8 mouse cellular contexts compared by ENCODE assay signal in genomic region chr8:61223729-61224379, GRCm38 (mm10). TPM values are rescaled to one million over a fixed set of nuclear protein-coding genes. Genes with fewer than 3 reads are reported as not detected.
A peak's percentile ranks its signal among the peaks of the same experiment; 100 is the strongest.
DNase-seq lines count a peak whose midpoint lies in the region; ATAC-seq and TF ChIP-seq lines count a peak whose summit lies in the region.

Sh3rf1 (plus strand) TSS chr8:61223872.

- peaks cover 9% of the 10 kb centered on the region for H3K4me1 ChIP-seq in forebrain, embryonic 11.5 days (replicated peaks; ENCODE audit: control insufficient read depth, insufficient read depth, low read length)
- H3K4me1 ChIP-seq in heart, embryonic 15.5 days (replicated peaks) = peaks cover 22% of the 10 kb centered on the region
- peaks cover 9% of the 10 kb centered on the region; the same call in 1 of the 2 replicates for H3K4me1 ChIP-seq in liver, embryonic 15.5 days (replicated peaks)
- peaks cover 24% of the 10 kb centered on the region for H3K4me1 ChIP-seq in neural tube, embryonic 12.5 days
- H3K4me1 ChIP-seq in stomach, postnatal 0 days (replicated peaks; ENCODE audit: control insufficient read depth, insufficient read depth) = no peaks in the 10 kb centered on the region; the same call in 1 of the 2 replicates

- H3K4me2 ChIP-seq in forebrain, embryonic 11.5 days (ENCODE audit: low read depth, low read length, severe bottlenecking) = peak within 1 kb of the TSS; percentile 69
- H3K4me2 ChIP-seq in heart, embryonic 15.5 days = peak within 1 kb of the TSS; percentile 83
- H3K4me2 ChIP-seq in liver, embryonic 15.5 days = peak within 1 kb of the TSS; percentile 75
- H3K4me2 ChIP-seq in neural tube, embryonic 12.5 days (replicated peaks) = peak within 1 kb of the TSS; percentile 85
- H3K4me2 ChIP-seq in stomach, postnatal 0 days (replicated peaks; ENCODE audit: low read depth) = peak within 1 kb of the TSS; percentile 92

- no peak for TF ChIP-seq EP300 in stomach, postnatal 0 days (optimal IDR thresholded peaks at IDR 0.05)

- H3K27me3 ChIP-seq in forebrain, embryonic 11.5 days (ENCODE audit: control insufficient read depth, insufficient read depth, low read length) = no peaks in the 10 kb centered on the region
- 0 out of 2 replicates have a peak, but pooled peaks cover 12% of the 10 kb centered on the region for H3K27me3 ChIP-seq in heart, embryonic 15.5 days
- H3K27me3 ChIP-seq in liver, embryonic 15.5 days = peaks cover 39% of the 10 kb centered on the region
- no peaks in the 10 kb centered on the region for H3K27me3 ChIP-seq in neural tube, embryonic 12.5 days (replicated peaks)
- H3K27me3 ChIP-seq in stomach, postnatal 0 days (ENCODE audit: control insufficient read depth, insufficient read depth, low read length) = no peaks in the 10 kb centered on the region

- peak within 1 kb of the TSS; percentile 74 for H3K27ac ChIP-seq in forebrain, embryonic 11.5 days (ENCODE audit: low read depth, low read length)
- peak within 1 kb of the TSS; percentile 85 for H3K27ac ChIP-seq in heart, embryonic 15.5 days
- peak within 1 kb of the TSS; percentile 6; the same call in 1 of the 2 replicates for H3K27ac ChIP-seq in liver, embryonic 15.5 days (replicated peaks)
- H3K27ac ChIP-seq in neural tube, embryonic 12.5 days = peak within 1 kb of the TSS; percentile 80; the same call in 1 of the 2 replicates
- peak within 1 kb of the TSS; percentile 88 for H3K27ac ChIP-seq in stomach, postnatal 0 days (replicated peaks)

- H3K36me3 ChIP-seq in forebrain, embryonic 11.5 days (ENCODE audit: control insufficient read depth, insufficient read depth, low read length) = no peaks in the 10 kb centered on the region
- H3K36me3 ChIP-seq in heart, embryonic 15.5 days = no peaks in the 10 kb centered on the region
- H3K36me3 ChIP-seq in liver, embryonic 15.5 days (replicated peaks) = no peaks in the 10 kb centered on the region
- H3K36me3 ChIP-seq in neural tube, embryonic 12.5 days = no peaks in the 10 kb centered on the region
- no peaks in the 10 kb centered on the region; the same call in 1 of the 2 replicates for H3K36me3 ChIP-seq in stomach, postnatal 0 days (ENCODE audit: control insufficient read depth, insufficient read depth, low read length)

- peak; percentile 53 for TF ChIP-seq CTCF in stomach, postnatal 0 days (IDR thresholded peaks at IDR 0.05; ENCODE audit: low read depth)

- ATAC-seq in CD4-positive, CD25-positive, alpha-beta regulatory T cell, adult 4 months = peak; percentile 91
- ATAC-seq in forebrain, embryonic 11.5 days (replicated peaks; ENCODE audit: low FRiP score) = peak; percentile 91
- peak; percentile 92 for ATAC-seq in heart, embryonic 15.5 days (replicated peaks; ENCODE audit: insufficient number of reproducible peaks, insufficient read depth, low FRiP score, low read depth)
- ATAC-seq in liver, embryonic 15.5 days (ENCODE audit: insufficient read depth) = peak; percentile 88
- peak; percentile 88 for ATAC-seq in neural tube, embryonic 12.5 days (ENCODE audit: low FRiP score, low read depth)
- peak; percentile 94 for ATAC-seq in stomach, postnatal 0 days (ENCODE audit: low FRiP score, low TSS enrichment)

- peak; percentile 82 for DNase-seq in brain, adult 2 months (ENCODE audit: low read depth, low spot score)
- DNase-seq in forebrain, embryonic 11.5 days (ENCODE audit: low spot score) = peak; percentile 90
- DNase-seq in kidney, postnatal 25 days = peak; percentile 85 to 94
- peak; percentile 89 for DNase-seq in stomach, postnatal 0 days (ENCODE audit: low spot score)

- H3K9me3 ChIP-seq in forebrain, embryonic 11.5 days (ENCODE audit: control insufficient read depth, low read length) = no peaks in the 10 kb centered on the region; the same call in 1 of the 2 replicates
- H3K9me3 ChIP-seq in heart, embryonic 15.5 days (replicated peaks) = no peaks in the 10 kb centered on the region
- H3K9me3 ChIP-seq in liver, embryonic 15.5 days (replicated peaks) = no peaks in the 10 kb centered on the region
- no peaks in the 10 kb centered on the region for H3K9me3 ChIP-seq in neural tube, embryonic 12.5 days
- no peaks in the 10 kb centered on the region for H3K9me3 ChIP-seq in stomach, postnatal 0 days (ENCODE audit: control insufficient read depth, low read length)

- peak within 1 kb of the TSS; percentile 87 for H3K9ac ChIP-seq in forebrain, embryonic 11.5 days (ENCODE audit: low read length)
- peak within 1 kb of the TSS; percentile 94 for H3K9ac ChIP-seq in heart, embryonic 15.5 days
- H3K9ac ChIP-seq in liver, embryonic 15.5 days = peak within 1 kb of the TSS; percentile 56
- H3K9ac ChIP-seq in neural tube, embryonic 12.5 days = peak within 1 kb of the TSS; percentile 87
- peak within 1 kb of the TSS; percentile 78 for H3K9ac ChIP-seq in stomach, postnatal 0 days (ENCODE audit: low read length)

- whole genome bisulfite sequencing in forebrain, embryonic 11.5 days = under 1% methylated on average over 76 of the region's 84 CpGs
- WGBS in heart, embryonic 15.5 days = 0% methylated on average over 65 of the region's 84 CpGs
- under 1% methylated on average over 75 of the region's 84 CpGs for WGBS in liver, embryonic 15.5 days (ENCODE audit: insufficient replicate concordance)
- under 1% methylated on average over 84 of the region's 84 CpGs for WGBS in neural tube, embryonic 12.5 days
- WGBS in stomach, postnatal 0 days = under 1% methylated on average over 59 of the region's 84 CpGs

- peak within 1 kb of the TSS; percentile 75 for H3K4me3 ChIP-seq in forebrain, embryonic 11.5 days (ENCODE audit: low read depth, low read length)
- H3K4me3 ChIP-seq in heart, embryonic 15.5 days = peak within 1 kb of the TSS; percentile 90
- H3K4me3 ChIP-seq in liver, embryonic 15.5 days (replicated peaks) = peak within 1 kb of the TSS; percentile 66
- H3K4me3 ChIP-seq in neural tube, embryonic 12.5 days = peak within 1 kb of the TSS; percentile 81
- H3K4me3 ChIP-seq in stomach, postnatal 0 days (ENCODE audit: low read depth, low read length) = peak within 1 kb of the TSS; percentile 80

RNA-seq across cellular contexts. Expression of gene Sh3rf1, which starts in this region (rescaled TPM):
- polyA plus RNA-seq in CD4-positive, CD25-positive, alpha-beta regulatory T cell, adult 4 months (2017; shearing (Covaris generic)) = 1 to 10 TPM; 7.4 to 8.0 TPM
- polyA plus RNA-seq in forebrain, embryonic 11.5 days (2014; fragmentation: Nextera tagmentation; extraction: Ambion mirVana) = 28.1 and 28.8 TPM in 2 replicates
- 4.8 and 6.5 TPM in 2 replicates for polyA plus RNA-seq in heart, embryonic 15.5 days (2015; fragmentation: Nextera tagmentation; extraction: Ambion mirVana)
- polyA plus RNA-seq in liver, embryonic 15.5 days (2015; fragmentation: Nextera tagmentation; extraction: Ambion mirVana) = 1.1 and 1.2 TPM in 2 replicates
- polyA plus RNA-seq in neural tube, embryonic 12.5 days (2016; fragmentation: Nextera tagmentation; extraction: Ambion mirVana) = 25.2 and 26.2 TPM in 2 replicates
- 4.8 and 5.0 TPM in 2 replicates for polyA plus RNA-seq in stomach, postnatal 0 days (2015; fragmentation: Nextera tagmentation; extraction: Ambion mirVana)

Comparison
In these comparisons a context has a peak if more than half of its experiments do, and no peak if none do; other contexts are left out.
1. Peak in every context shown above with its lines: DNase-seq, ATAC-seq, H3K4me3 ChIP-seq and H3K27ac ChIP-seq.
2. H3K27ac ChIP-seq: peak in every context shown above with its lines; median percentile 88 in stomach, postnatal 0 days; 85 in heart, embryonic 15.5 days; 80 in neural tube, embryonic 12.5 days; 74 in forebrain, embryonic 11.5 days; 6 in liver, embryonic 15.5 days.